Mouse (Mus musculus): ENCODE measurements at regions not wholly inside any gene's neighbourhood (a gene's known extent, or its start where the extent isn't known, plus 50 kb on each side); places are given as distances from the start of the nearest gene placed in this dataset.

- H3K27ac ChIP-seq (ENCODE audit: insufficient read depth, low read length), result no peak overlapping the region
- H3K9me3 ChIP-seq (replicated peaks; ENCODE audit: control insufficient read depth, insufficient read depth, low read length, poor library complexity, severe bottlenecking), result no peaks in the 10 kb centered on the region
- TF ChIP-seq POLR2A (IDR thresholded peaks at IDR 0.05; ENCODE audit: insufficient read depth, low read length) (no peak), EP300 (IDR thresholded peaks at IDR 0.05; ENCODE audit: insufficient read depth, low read depth, low read length) (no peak), CTCF (IDR thresholded peaks at IDR 0.05; ENCODE audit: low read depth, low read length) (no peak)
- H3K9ac ChIP-seq (ENCODE audit: low read depth, poor library complexity, severe bottlenecking), result no peak overlapping the region
- no peaks in the 10 kb centered on the region for H3K4me1 ChIP-seq (ENCODE audit: control insufficient read depth, insufficient read depth, low read length)
- H3K27me3 ChIP-seq (ENCODE audit: control insufficient read depth, insufficient read depth, low read length, poor library complexity, severe bottlenecking), result no peaks in the 10 kb centered on the region
- H3K4me3 ChIP-seq (ENCODE audit: low read depth, low read length), result no peak overlapping the region
- no peaks in the 10 kb centered on the region for H3K36me3 ChIP-seq (ENCODE audit: control insufficient read depth, insufficient read depth, low read length, poor library complexity, severe bottlenecking)
These were observed 284.3 kb upstream of the Marcks start for GRCm38 (mm10) chr10:37423047-37423446.

GRCm38 (mm10) chr10:37422612-37423011, 283.9 kb upstream of the Marcks start:
- Histone ChIP-seq H3K27ac (ENCODE audit: insufficient read depth, low read length) (no peak overlapping the region), H3K4me3 (ENCODE audit: low read depth, low read length) (no peak overlapping the region), H3K27me3 (ENCODE audit: control insufficient read depth, insufficient read depth, low read length, poor library complexity, severe bottlenecking) (no peaks in the 10 kb centered on the region), H3K4me1 (ENCODE audit: control insufficient read depth, insufficient read depth, low read length) (no peaks in the 10 kb centered on the region), H3K9ac (ENCODE audit: low read depth, poor library complexity, severe bottlenecking) (no peak overlapping the region), H3K36me3 (ENCODE audit: control insufficient read depth, insufficient read depth, low read length, poor library complexity, severe bottlenecking) (no peaks in the 10 kb centered on the region), H3K9me3 (replicated peaks; ENCODE audit: control insufficient read depth, insufficient read depth, low read length, poor library complexity, severe bottlenecking) (no peaks in the 10 kb centered on the region)
- TF ChIP-seq CTCF (IDR thresholded peaks at IDR 0.05; ENCODE audit: low read depth, low read length), result no peak
- TF ChIP-seq POLR2A (IDR thresholded peaks at IDR 0.05; ENCODE audit: insufficient read depth, low read length), result no peak
- no peak for TF ChIP-seq EP300 (IDR thresholded peaks at IDR 0.05; ENCODE audit: insufficient read depth, low read depth, low read length)

GRCm38 (mm10) chr10:37416321-37416720, 277.6 kb upstream of the Marcks start:
- no peaks in the 10 kb centered on the region for H3K9me3 ChIP-seq (replicated peaks; ENCODE audit: control insufficient read depth, insufficient read depth, low read length, poor library complexity, severe bottlenecking)
- no peaks in the 10 kb centered on the region for H3K4me1 ChIP-seq (ENCODE audit: control insufficient read depth, insufficient read depth, low read length)
- H3K9ac ChIP-seq (ENCODE audit: low read depth, poor library complexity, severe bottlenecking), result no peak overlapping the region
- no peaks in the 10 kb centered on the region for H3K27me3 ChIP-seq (ENCODE audit: control insufficient read depth, insufficient read depth, low read length, poor library complexity, severe bottlenecking)
- H3K27ac ChIP-seq (ENCODE audit: insufficient read depth, low read length), result no peak overlapping the region
- no peaks in the 10 kb centered on the region for H3K36me3 ChIP-seq (ENCODE audit: control insufficient read depth, insufficient read depth, low read length, poor library complexity, severe bottlenecking)
- TF ChIP-seq POLR2A (IDR thresholded peaks at IDR 0.05; ENCODE audit: insufficient read depth, low read length), result no peak
- no peak for TF ChIP-seq EP300 (IDR thresholded peaks at IDR 0.05; ENCODE audit: insufficient read depth, low read depth, low read length)
- TF ChIP-seq CTCF (IDR thresholded peaks at IDR 0.05; ENCODE audit: low read depth, low read length), result no peak
- no peak overlapping the region for H3K4me3 ChIP-seq (ENCODE audit: low read depth, low read length)

GRCm38 (mm10) chr10:37412401-37412800, 273.7 kb upstream of the Marcks start:
- TF ChIP-seq EP300 (IDR thresholded peaks at IDR 0.05; ENCODE audit: insufficient read depth, low read depth, low read length) (no peak), POLR2A (IDR thresholded peaks at IDR 0.05; ENCODE audit: insufficient read depth, low read length) (no peak), CTCF (IDR thresholded peaks at IDR 0.05; ENCODE audit: low read depth, low read length) (no peak)
- Histone ChIP-seq H3K9me3 (replicated peaks; ENCODE audit: control insufficient read depth, insufficient read depth, low read length, poor library complexity, severe bottlenecking) (no peaks in the 10 kb centered on the region), H3K27me3 (ENCODE audit: control insufficient read depth, insufficient read depth, low read length, poor library complexity, severe bottlenecking) (no peaks in the 10 kb centered on the region), H3K4me3 (ENCODE audit: low read depth, low read length) (no peak overlapping the region), H3K27ac (ENCODE audit: insufficient read depth, low read length) (no peak overlapping the region), H3K4me1 (ENCODE audit: control insufficient read depth, insufficient read depth, low read length) (no peaks in the 10 kb centered on the region), H3K36me3 (ENCODE audit: control insufficient read depth, insufficient read depth, low read length, poor library complexity, severe bottlenecking) (no peaks in the 10 kb centered on the region), H3K9ac (ENCODE audit: low read depth, poor library complexity, severe bottlenecking) (no peak overlapping the region)

GRCm38 (mm10) chr10:37409749-37410148, 271.0 kb upstream of the Marcks start:
- TF ChIP-seq CTCF (IDR thresholded peaks at IDR 0.05; ENCODE audit: low read depth, low read length) (no peak), EP300 (IDR thresholded peaks at IDR 0.05; ENCODE audit: insufficient read depth, low read depth, low read length) (no peak), POLR2A (IDR thresholded peaks at IDR 0.05; ENCODE audit: insufficient read depth, low read length) (no peak)

GRCm38 (mm10) chr10:37407487-37407886, 268.8 kb upstream of the Marcks start:
- no peaks in the 10 kb centered on the region for H3K9me3 ChIP-seq (replicated peaks; ENCODE audit: control insufficient read depth, insufficient read depth, low read length, poor library complexity, severe bottlenecking)
- no peak overlapping the region for H3K4me3 ChIP-seq (ENCODE audit: low read depth, low read length)
- H3K9ac ChIP-seq (ENCODE audit: low read depth, poor library complexity, severe bottlenecking), result no peak overlapping the region
- TF ChIP-seq EP300 (IDR thresholded peaks at IDR 0.05; ENCODE audit: insufficient read depth, low read depth, low read length) (no peak), CTCF (IDR thresholded peaks at IDR 0.05; ENCODE audit: low read depth, low read length) (no peak), POLR2A (IDR thresholded peaks at IDR 0.05; ENCODE audit: insufficient read depth, low read length) (no peak)
- H3K4me1 ChIP-seq (ENCODE audit: control insufficient read depth, insufficient read depth, low read length), result no peaks in the 10 kb centered on the region
- H3K36me3 ChIP-seq (ENCODE audit: control insufficient read depth, insufficient read depth, low read length, poor library complexity, severe bottlenecking), result no peaks in the 10 kb centered on the region
- no peak overlapping the region for H3K27ac ChIP-seq (ENCODE audit: insufficient read depth, low read length)
- H3K27me3 ChIP-seq (ENCODE audit: control insufficient read depth, insufficient read depth, low read length, poor library complexity, severe bottlenecking), result no peaks in the 10 kb centered on the region

More at GRCm38 (mm10) chr10:37409749-37410148, 271.0 kb upstream of the Marcks start:
- H3K36me3 ChIP-seq (ENCODE audit: control insufficient read depth, insufficient read depth, low read length, poor library complexity, severe bottlenecking), result no peaks in the 10 kb centered on the region
- H3K27ac ChIP-seq (ENCODE audit: insufficient read depth, low read length), result no peak overlapping the region
- no peak overlapping the region for H3K4me3 ChIP-seq (ENCODE audit: low read depth, low read length)
- no peaks in the 10 kb centered on the region for H3K4me1 ChIP-seq (ENCODE audit: control insufficient read depth, insufficient read depth, low read length)
- H3K27me3 ChIP-seq (ENCODE audit: control insufficient read depth, insufficient read depth, low read length, poor library complexity, severe bottlenecking), result no peaks in the 10 kb centered on the region
- H3K9me3 ChIP-seq (replicated peaks; ENCODE audit: control insufficient read depth, insufficient read depth, low read length, poor library complexity, severe bottlenecking), result no peaks in the 10 kb centered on the region
- no peak overlapping the region for H3K9ac ChIP-seq (ENCODE audit: low read depth, poor library complexity, severe bottlenecking)

All from ES-Bruce4 (cell line).